Mouse (Mus musculus): ENCODE measurements around the gene Vangl2.
"Not testable (repeated sequence)": the region's sequence is repeated elsewhere in the genome, so short reads cannot be mapped to it uniquely, and the experiment has no call there.

Vangl2 gene

DNA sequence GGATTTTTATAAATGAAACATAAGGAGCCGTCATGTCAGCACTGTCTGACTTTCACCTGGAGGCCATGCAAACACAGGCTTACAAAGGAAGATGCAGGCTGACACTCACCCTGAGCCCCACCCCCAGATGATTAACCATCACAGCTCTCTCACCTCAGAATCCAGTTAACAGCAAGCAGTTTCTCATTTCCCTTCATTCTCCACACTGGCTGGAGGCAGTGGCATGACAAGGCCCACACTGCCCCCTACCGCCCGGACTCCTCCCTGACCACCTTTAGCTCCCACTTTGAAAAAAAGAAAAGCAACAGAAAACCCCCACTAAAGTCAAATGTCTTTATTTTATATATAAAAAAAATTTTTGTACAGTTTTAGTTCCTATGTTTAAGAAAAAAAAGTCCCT is 27.6 kb downstream of the Vangl2 start:
- peak; percentile 43 to 81 for DNase-seq

DNA sequence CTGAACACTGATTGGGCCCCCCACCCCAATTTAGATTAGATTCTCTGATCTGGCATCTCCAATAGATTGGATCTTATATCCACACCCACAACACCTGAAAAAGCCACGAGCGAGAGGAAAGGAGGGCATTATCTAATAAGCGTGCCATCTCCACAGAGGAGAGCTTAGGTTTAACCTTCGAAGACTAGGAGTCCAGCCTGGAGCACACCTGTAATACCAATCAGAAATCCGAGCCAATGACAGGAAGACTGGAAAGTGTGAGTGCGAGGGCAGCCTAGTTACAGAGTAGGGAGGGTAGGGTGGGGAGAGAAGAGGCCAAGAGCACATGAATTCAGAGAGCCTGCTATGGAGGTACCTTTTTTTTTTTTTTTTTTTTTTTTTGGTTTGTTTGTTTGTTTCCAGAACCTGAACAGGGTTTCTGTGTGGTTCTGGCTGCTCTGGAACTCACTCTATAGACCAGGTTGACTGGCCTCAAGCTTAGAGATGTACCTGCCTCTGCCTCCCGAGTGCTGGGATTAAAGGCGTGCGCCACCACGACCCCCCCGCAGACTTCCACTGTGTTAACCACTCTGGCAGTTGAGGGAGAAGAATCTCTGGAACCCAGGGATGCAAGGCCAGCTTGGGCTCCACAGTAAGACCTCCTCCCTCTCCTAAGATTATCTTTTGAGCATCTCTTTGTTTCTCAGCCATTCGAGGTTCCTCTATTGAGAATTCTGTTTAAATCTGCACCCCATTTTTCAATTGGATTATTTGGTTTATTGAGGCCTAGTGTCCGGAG is 29.2 kb downstream of the Vangl2 start:
- DNase-seq = no peak

GRCm38 (mm10) chr1:171996701-171997100 is 31.5 kb downstream of the Vangl2 start:
- DNase-seq = no peak

- no peak for DNase-seq
Observed at GRCm38 (mm10) chr1:171994918-171995715, 33.1 kb downstream of the Vangl2 start.

GRCm38 (mm10) chr1:171994501-171994900 is 33.7 kb downstream of the Vangl2 start:
- no peak for DNase-seq

- DNase-seq = no peak
Observed at GRCm38 (mm10) chr1:171992901-171993530, 35.2 kb downstream of the Vangl2 start.

GRCm38 (mm10) chr1:171991883-171992282 is 36.4 kb downstream of the Vangl2 start:
- DNase-seq = no peak

- no peak for DNase-seq
Observed at GRCm38 (mm10) chr1:171984121-171984520, 44.1 kb downstream of the Vangl2 start.

DNA sequence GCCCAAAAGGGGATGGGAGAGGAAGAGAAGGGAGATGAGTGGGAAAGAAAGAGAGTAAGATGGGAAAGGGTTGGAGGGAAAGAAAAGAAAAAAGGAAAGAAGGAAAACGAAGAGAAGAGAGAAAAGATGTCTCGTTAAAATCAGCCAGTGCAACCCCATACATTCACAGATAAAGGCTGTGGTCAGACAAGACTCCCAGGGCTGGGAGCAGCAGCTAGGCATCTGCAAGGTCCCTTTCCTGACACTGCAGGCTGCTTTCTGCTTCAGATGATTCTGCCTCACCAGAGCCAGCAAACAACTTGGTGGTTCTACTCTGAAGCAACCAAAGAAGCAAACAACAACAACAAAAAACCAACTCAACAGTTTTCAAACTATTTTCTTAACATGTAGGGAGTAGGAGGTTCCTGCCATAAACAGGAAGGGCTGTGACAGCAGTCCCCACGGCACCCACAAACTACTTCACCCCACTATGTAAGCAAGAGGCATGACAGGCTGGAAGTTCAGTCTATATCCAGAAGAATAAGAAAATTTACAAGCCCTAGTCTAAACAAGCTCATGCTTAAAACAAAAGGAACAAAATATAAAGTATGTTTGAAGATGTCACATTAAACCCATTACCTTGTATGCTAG is 44.8 kb downstream of the Vangl2 start:
- no peak for DNase-seq

DNA sequence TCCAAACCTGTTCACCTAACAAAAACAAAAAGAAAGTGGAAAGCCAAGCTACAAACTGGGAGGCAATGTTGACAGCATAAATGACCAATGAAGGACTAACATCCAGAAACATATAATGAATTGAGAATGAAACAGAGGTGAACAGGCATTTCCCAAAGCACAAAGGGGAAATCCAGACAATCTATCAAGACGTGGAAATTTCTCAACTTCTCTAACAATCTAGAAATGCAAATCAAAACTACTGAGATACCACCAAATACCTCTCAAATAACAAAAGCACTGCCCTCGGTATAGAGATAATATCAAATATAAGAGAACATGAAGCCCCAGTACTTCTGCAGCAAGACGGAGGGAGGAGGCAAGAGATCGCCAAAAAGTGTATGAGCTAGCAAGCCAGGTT is 45.5 kb downstream of the Vangl2 start:
- no peak for DNase-seq

DNA sequence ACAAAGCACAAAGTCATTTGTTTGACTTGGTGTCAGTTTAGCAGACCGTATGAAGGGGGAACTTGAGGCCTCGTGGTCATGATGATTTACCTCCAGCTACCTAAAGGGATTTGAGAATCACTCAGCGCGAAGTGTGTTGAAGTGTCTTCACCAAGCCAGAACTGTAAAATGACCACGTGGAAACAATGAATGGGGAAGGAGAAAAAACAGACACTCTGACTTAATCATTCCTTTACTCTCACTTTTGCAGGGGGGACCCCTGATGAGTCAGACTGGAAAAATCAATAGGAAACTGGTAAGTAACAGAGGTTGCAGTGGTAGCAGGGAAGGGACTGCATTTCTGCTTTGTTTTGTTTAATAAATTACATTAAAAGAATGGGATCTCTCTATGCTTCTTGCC is 46.1 kb downstream of the Vangl2 start:
- no peak for DNase-seq

- peak in 1 of 2 experiments; percentile 5 for DNase-seq
Observed at GRCm38 (mm10) chr1:171979969-171980730, 48.1 kb downstream of the Vangl2 start.

DNA sequence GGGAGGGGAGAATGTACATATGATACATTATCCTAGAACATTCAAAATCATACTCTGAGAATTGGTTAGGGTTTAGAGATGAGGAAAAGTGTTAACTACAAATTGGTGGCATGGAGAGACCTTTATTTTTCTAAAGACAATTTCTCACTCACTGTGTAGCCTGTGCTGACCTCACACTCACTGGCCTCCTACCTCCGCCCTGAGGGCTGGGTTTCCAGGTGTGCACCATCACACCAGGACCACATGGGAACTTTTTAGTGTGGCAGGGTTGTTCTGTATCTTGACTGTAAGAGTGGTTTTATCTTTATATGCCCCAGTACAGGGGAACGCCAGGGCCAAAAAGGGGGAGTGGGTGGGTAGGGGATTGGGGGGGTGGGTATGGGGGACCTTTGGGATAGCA is 50.4 kb downstream of the Vangl2 start:
- no peak for DNase-seq

DNA sequence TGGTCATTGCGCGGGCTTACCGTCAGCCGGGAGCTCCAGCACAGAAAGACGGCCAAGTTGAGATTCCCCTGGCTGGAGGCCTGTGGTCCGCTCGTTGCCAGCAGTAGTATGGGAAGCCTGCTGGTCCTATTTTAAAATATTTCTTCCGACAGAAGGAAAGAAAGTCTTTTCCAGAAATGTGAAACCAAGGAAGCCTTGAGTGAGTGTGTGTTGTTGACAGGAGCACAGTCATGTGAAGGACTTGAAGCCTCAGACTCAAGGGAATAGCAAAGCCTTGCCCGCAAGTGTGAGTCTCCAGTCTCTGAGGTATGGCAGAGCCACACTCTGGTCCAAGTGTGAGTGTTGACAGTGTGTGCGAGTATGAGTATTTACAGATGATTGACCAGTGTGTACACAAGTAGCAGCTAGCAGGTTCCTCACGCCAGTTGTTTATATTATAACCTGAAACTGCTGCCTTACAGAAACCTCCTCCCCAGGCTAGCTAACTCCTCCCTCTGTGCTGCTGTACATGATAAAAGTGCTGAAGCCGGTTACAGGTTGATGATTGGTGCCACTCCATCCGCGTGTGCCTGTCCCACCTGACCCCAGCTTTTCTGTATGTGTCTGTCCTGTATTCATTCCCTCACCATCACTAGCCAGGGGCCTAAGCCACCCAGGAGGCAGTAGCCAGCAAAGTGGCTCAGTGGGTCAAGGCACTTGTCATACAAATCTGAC is 51.3 kb downstream of the Vangl2 start:
- DNase-seq = no peak

DNA sequence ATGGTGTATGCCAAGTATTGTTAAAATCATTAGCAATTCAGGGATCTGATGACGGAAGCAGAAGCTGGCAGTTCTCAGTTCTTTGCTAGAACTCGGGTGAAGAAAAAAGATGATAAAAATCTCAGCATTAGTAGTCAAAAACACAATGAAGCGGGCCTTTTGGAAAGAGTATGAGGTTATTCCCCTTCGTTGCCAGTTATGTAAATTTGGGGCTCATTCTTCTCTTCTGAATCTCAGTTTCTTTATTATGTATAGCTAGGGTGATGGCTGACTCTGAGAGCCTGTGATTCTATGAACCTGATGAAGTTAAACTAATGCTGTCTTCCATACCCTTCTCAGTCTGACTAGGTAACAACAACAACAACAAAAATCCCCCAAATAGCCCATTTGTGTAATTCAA is 52.4 kb downstream of the Vangl2 start:
- no peak for DNase-seq

DNA sequence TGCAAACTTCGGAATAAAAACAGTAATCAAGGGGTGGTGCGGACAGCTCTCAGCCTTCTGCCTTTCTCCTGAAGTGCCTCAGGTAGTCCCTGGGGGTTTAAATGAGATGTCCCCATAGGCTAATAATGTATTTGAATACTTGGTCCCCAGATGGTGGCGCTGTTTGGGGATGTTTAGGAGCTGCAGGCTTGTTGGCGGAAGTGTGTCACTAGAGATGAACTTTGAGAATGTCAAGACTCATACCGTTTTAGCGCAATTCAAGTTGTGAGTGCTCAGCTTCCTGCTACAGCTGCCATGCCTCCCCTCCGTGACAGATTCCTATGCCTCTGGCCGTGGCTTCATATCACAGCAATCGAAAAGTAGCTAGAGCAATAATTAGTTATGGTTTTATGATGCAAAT is 52.9 kb downstream of the Vangl2 start:
- DNase-seq = no peak

DNA sequence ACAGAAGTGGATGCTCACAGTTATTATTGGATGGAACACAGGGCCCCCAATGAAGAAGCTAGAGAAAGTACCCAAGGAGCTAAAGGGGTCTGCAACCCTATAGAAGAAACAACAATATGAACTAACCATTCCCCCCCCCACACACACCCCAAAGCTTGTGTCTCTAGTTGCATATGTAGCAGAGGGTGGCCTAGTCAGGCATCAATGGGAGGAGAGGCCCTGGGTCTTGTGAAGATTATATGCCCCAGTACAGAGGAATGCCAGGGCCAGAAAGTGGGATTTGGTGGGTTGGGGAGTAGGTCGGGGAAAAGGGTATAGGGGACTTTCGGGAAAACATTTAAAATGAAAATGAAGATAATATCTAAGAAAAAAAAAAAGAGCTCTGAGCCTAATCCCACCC is 53.9 kb downstream of the Vangl2 start:
- not testable (repeated sequence) for DNase-seq

GRCm38 (mm10) chr1:171970854-171971586 is 57.2 kb downstream of the Vangl2 start:
- no peak for DNase-seq

DNA sequence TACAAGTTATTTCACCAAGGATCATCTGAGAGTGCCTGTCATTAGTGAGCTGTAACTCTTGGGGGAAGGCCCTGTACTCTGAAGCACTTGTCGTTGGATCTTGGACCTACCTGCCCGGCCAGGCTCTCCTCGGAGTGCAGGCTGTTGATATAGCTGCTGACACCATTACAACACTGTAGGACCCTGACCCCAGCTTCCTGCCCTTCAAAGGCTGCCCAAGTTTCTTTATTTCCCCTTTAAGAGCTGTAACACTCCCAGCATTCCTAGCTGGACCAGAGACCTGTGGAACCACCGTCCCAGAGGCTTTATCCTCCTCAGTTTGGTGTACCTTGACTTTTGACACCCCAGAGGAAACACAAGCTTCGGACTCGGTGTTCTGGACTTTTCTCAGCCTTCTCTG is 59.0 kb downstream of the Vangl2 start:
- no peak for DNase-seq

DNA sequence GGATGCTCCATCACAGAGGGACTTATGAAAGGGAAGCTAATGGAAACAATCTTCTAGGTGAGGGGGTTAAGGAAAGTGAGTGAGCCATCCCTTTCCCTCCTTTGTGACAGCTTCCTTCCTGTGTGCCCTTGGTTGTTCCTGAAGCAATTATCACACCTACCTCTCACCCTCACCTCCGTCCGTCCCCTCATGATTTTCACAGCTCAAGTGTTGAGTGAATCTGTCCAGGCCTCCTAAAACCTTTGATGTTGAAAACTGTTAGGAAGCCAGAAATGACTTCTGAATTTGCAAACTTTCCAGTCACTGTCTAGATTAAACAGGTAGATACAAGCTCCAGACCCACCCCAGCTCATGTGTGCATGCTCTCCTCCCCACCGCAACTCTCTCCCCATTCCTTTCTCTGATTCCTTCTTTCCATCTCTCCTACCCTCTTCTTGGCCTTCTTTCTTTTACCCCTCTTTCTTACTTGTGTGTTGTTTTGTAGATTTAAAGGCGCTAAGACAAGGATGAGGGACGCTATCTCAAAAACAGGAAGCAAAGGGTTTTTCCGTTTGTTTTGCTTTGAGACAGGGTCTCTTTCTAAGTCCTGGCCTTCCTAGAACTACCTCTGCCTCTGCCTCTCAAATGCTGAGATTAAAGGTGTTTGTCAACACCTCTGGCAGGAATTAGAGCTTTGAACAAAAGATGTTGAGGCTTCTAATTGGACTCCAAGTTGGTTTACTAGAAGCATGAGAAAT is 62.0 kb downstream of the Vangl2 start:
- no peak for DNase-seq

Data from kidney, postnatal 36 days (tissue).